Mouse (Mus musculus) cerebellum, adult 2 months (tissue): ENCODE measurements around the gene Hdac9. TPM values are rescaled to one million over a fixed set of nuclear protein-coding genes. Genes with fewer than 3 reads are reported as not detected.

ENCODE experiments used
- DNase-seq, 2 experiments: peaks; one replicate each; pipeline ENCODE4 v3.0.0; 2021
- H3K27ac ChIP-seq: fragments of 200-500 bp; 2 replicates; pipeline ENCODE4 v1.5.1; 2012; ENCODE audit warnings: low read length, control low read depth, inconsistent platforms; ENCODE audit not compliant: insufficient read depth
- H3K27me3 ChIP-seq: fragments of 200-500 bp; 2 replicates; pipeline ENCODE4 v1.6.1; 2012; ENCODE audit warnings: inconsistent platforms, mild to moderate bottlenecking, low read length, moderate library complexity; ENCODE audit not compliant: control insufficient read depth, insufficient read depth
- H3K4me1 ChIP-seq: fragments of 200-500 bp; 2 replicates; pipeline ENCODE4 v1.6.1; 2011; ENCODE audit warnings: low read length; ENCODE audit not compliant: control insufficient read depth, insufficient read depth
- H3K4me3 ChIP-seq: fragments of 200-500 bp; replicated peaks from 2 replicates; pipeline ENCODE3; 2011; ENCODE audit warnings: mild to moderate bottlenecking, low read depth, low read length, control low read depth; ENCODE audit not compliant: insufficient read depth
- CTCF ChIP-seq: fragments of 200-500 bp; IDR thresholded peaks from 2 replicates; pipeline ENCODE4 v1.5.1; 2011; ENCODE audit warnings: low read depth, mild to moderate bottlenecking, control low read depth, low read length, moderate library complexity, borderline replicate concordance; ENCODE audit not compliant: insufficient read depth
- POLR2A ChIP-seq: fragments of 200-500 bp; IDR thresholded peaks from 2 replicates; pipeline ENCODE4 v1.6.1; 2011; ENCODE audit warnings: low read length, control low read depth, borderline replicate concordance; ENCODE audit not compliant: insufficient read depth
- WGBS: fragments of 180-500 bp; shearing (Covaris S2); methylation state at CpG from one replicate; pipeline ENCODE4 v1.1.7; 2018; 5-methylcytosine and 5-hydroxymethylcytosine counted together
- polyA plus RNA-seq: library from polyadenylated mRNA; depleted of rRNA; stranded (reverse); fragments of >200 nt; gene quantifications from 2 replicates; pipeline ENCODE4 v1.2.3, GENCODE M21; 2012

Gene Hdac9
- polyA plus RNA-seq, 1 experiment, result 9.3 TPM

GRCm38 (mm10) chr12:34787380-34787779 lies 129.5 kb downstream of the Hdac9 start:
- Histone ChIP-seq H3K4me1 (no peaks in the 10 kb centered on the region), H3K4me3 (no peak overlapping the region), H3K27ac (no peak overlapping the region), H3K27me3 (no peaks in the 10 kb centered on the region)
- no peak for DNase-seq
- no peak for TF ChIP-seq CTCF
- no peak for TF ChIP-seq POLR2A

DNA sequence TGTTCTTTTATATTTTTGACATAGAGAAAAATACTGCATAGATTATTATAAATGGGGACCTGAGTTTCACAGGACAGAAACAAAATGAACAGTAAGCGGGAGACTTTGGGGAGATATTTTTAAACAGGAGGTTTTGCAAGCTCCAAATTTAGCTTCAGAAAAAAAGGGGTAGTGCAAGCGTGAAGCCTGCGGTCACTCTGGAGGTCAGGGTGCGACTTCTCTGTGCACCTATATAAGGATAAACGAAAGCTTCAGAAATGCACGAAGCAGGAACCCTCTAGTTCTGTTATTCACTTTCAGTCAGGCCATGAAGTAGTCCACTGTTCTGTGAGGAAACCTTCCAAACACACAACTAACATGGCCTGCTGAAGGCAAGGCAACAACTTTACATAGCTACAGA lies 133.3 kb downstream of the Hdac9 start:
- 93% methylated on average over 6 of the region's 6 CpGs for WGBS
- no peaks in the 10 kb centered on the region for H3K27me3 ChIP-seq
- no peak for DNase-seq
- H3K4me1 ChIP-seq, result no peaks in the 10 kb centered on the region
- TF ChIP-seq POLR2A, result no peak
- no peak for TF ChIP-seq CTCF
- H3K27ac ChIP-seq, result no peak overlapping the region
- H3K4me3 ChIP-seq, result no peak overlapping the region

- Histone ChIP-seq H3K4me3 (no peak overlapping the region), H3K4me1 (no peaks in the 10 kb centered on the region), H3K27me3 (no peaks in the 10 kb centered on the region), H3K27ac (no peak overlapping the region)
- WGBS, result 90% methylated on average over 6 of the region's 6 CpGs
- no peak for DNase-seq
- TF ChIP-seq CTCF, result no peak
- TF ChIP-seq POLR2A, result no peak
These were observed 137.4 kb downstream of the Hdac9 start for GRCm38 (mm10) chr12:34779368-34779957.

- no peak overlapping the region for H3K27ac ChIP-seq
- 45% methylated on average over 3 of the region's 3 CpGs for WGBS
- DNase-seq, result no peak
- H3K27me3 ChIP-seq, result no peaks in the 10 kb centered on the region
- H3K4me3 ChIP-seq, result no peak overlapping the region
- H3K4me1 ChIP-seq, result no peaks in the 10 kb centered on the region
- TF ChIP-seq CTCF (no peak), POLR2A (no peak)
These were observed 140.7 kb downstream of the Hdac9 start for GRCm38 (mm10) chr12:34776170-34776569.

DNA sequence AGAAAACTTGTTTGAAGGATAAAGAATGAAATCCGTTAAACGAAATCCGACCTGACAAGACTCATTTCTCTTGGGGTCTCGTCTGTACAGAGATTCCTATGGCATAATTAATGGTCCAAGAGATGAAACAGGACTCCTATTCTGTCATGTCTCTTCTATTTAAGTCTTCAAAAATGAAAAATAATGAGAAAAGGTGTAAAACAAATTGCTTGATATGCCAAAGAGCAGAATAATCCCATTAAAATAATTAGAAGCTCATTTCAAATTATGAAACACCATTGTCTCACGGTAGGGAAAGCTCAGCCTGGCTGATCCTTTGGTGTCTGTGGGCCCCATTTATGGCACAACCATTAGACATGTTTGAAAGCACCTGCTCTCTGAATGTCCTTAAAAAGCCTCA lies 142.8 kb downstream of the Hdac9 start:
- no peaks in the 10 kb centered on the region for H3K27me3 ChIP-seq
- 67% methylated on average over 5 of the region's 5 CpGs for WGBS
- TF ChIP-seq POLR2A, result no peak
- no peak for TF ChIP-seq CTCF
- H3K4me1 ChIP-seq, result no peaks in the 10 kb centered on the region; the same call in 1 of the 2 replicates
- H3K27ac ChIP-seq, result no peak overlapping the region
- no peak for DNase-seq
- no peak overlapping the region for H3K4me3 ChIP-seq

GRCm38 (mm10) chr12:34767226-34767775 lies 149.6 kb downstream of the Hdac9 start:
- no peak for DNase-seq
- WGBS, result 78% methylated on average over 6 of the region's 6 CpGs
- Histone ChIP-seq H3K27me3 (no peaks in the 10 kb centered on the region), H3K4me1 (no peaks in the 10 kb centered on the region; the same call in 1 of the 2 replicates), H3K27ac (no peak overlapping the region), H3K4me3 (no peak overlapping the region)
- TF ChIP-seq CTCF (no peak), POLR2A (no peak)

GRCm38 (mm10) chr12:34747266-34747665 lies 169.6 kb downstream of the Hdac9 start:
- 80% methylated on average over 2 of the region's 2 CpGs for WGBS
- no peak for TF ChIP-seq CTCF
- no peak for TF ChIP-seq POLR2A
- Histone ChIP-seq H3K4me1 (no peaks in the 10 kb centered on the region; the same call in 1 of the 2 replicates), H3K27me3 (no peaks in the 10 kb centered on the region), H3K4me3 (no peak overlapping the region), H3K27ac (no peak overlapping the region)
- no peak for DNase-seq

- no peaks in the 10 kb centered on the region for H3K4me1 ChIP-seq
- H3K27me3 ChIP-seq, result no peaks in the 10 kb centered on the region
- H3K27ac ChIP-seq, result no peak overlapping the region
- TF ChIP-seq POLR2A (no peak), CTCF (no peak)
- H3K4me3 ChIP-seq, result no peak overlapping the region
- DNase-seq, result no peak
- 36% methylated on average over 5 of the region's 5 CpGs for WGBS
These were observed 191.7 kb downstream of the Hdac9 start for GRCm38 (mm10) chr12:34725204-34725603.

DNA sequence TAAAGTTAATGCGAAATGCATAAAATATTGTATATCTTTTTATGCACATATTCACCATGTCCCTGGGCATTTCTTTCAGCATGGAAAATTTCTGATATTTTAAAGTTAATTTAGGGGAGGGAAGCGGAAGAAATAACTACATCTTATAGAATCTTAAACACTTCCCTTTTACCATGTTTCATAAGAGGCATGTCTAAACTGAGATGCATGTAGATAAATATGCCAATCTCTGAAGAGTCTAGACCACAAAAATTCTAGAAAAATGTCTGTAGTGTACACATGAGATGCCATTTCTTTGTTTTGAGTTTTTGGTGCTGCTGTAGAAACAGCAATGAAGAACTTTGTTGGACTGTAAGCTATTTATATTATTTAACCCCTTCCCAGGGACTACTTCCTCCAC lies 192.6 kb downstream of the Hdac9 start:
- WGBS, result 98% methylated on average over 2 of the region's 2 CpGs
- Histone ChIP-seq H3K4me1 (no peaks in the 10 kb centered on the region), H3K27me3 (no peaks in the 10 kb centered on the region), H3K4me3 (no peak overlapping the region), H3K27ac (no peak overlapping the region)
- TF ChIP-seq POLR2A (no peak), CTCF (no peak)
- no peak for DNase-seq
